Mouse (Mus musculus) c-Kit-positive CD71-positive TER-119-positive erythroid progenitor cells, embryonic 14.5 days (primary cell): ENCODE results near the gene Cwc25.

ENCODE experiments used
- DNase-seq: peaks from one replicate; pipeline ENCODE4 v3.0.0-alpha.2; 2013; ENCODE audit warnings: low spot score

Gene Cwc25

DNA sequence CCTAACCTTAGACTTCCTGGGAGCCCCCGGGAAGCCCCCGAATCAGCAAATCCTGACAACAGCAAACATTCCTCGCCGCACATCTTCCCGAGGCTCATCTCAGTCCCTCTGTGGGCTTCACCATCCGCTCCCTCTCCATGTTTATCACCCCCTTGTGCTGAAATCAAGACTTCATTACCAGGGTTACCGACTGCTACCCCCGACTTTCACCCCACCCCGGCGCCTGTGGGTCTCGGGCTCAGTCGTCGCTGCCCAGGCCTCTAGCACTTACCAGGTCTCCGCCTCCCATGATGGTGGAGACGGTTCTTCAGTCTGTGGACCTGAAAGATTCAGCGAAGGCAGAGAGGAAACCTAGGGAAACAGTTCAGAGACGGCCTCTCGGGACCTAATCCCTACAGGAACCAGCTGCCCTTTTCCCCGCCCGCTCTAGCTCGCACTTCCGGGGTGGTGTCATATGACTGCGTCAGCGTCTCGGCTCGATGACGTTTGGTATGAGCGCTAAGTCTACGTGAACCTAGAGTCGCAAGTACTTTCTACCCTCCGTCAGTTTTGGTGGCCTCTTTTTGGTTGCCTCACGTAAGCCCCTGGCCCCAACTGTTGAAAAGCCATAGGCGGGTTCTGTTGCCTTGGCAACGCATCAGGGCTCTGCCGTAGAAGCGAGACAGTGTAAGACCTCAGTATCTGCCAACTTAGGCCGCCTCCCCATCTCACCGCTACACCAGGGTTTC lies at the start of gene Cwc25:
Gene Cwc25 (minus strand): TSS at position 403 of the 728 bp plus-strand sequence.
- peak; percentile 95 for DNase-seq

- DNase-seq, result no peak
Measured at GRCm38 (mm10) chr11:97815736-97816135, 49.4 kb upstream of the Cwc25 start.

DNA sequence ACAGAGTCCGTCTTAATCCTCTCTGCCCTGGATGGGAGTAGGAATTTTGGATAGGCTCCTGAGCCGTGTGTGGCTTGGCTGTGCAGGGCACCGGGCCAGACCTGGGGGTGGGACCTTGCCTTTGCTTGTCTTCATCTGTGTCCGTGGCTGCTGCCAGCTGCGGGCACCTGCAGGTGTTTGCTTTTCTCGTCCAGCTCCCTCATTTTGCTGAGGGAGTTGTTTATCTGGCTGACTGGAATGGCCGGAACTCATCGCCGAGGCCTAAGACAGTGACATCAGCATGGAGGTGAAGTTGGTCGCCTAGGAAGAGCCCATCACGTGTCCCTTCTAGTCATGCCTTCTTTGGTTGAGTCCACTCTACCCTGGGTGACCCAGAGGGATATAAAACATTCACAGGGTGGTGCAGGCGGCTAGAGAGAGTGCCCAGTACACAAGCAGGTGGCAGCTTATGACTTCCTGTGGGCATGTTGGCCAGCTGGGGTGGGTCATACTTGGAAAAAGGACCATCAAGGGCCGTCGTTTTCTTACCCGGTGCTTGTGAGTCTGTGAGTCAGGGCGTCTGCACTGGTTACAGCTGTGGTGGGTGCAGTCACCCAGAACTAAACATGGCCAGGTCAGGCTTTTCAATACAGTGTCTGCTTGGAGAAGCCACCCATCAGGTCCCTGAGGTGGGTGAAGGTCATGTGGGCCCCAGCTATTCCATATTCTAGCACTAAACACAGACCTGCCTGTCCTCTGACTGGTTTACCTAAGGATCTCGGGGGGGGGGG lies 47.6 kb upstream of the Cwc25 start:
- no peak for DNase-seq

GRCm38 (mm10) chr11:97813085-97813484 lies 46.7 kb upstream of the Cwc25 start:
- DNase-seq, result no peak

DNA sequence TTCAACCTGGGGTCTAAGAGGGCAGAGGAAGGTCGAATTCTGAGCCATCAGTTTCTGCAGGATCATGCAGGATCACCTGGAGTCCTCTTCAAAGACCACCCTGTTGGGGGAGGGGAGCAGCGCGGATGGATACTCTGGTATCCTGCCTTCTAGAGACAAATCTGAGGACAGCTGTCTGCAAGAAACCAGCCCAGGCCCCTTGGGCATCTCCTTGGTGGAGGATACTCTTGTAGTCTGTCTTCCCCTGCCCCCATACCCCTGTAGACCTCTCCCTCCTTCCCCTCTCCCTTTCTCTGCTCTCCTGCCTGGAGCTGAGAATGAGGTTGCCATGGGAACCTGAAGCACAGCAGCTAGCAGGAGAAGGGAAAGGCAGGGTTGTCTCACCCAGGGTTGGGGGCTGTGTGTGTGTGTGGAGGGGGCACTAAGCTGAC lies 46.1 kb upstream of the Cwc25 start:
- DNase-seq, result no peak

GRCm38 (mm10) chr11:97811569-97812362 lies 45.4 kb upstream of the Cwc25 start:
- DNase-seq, result no peak

DNA sequence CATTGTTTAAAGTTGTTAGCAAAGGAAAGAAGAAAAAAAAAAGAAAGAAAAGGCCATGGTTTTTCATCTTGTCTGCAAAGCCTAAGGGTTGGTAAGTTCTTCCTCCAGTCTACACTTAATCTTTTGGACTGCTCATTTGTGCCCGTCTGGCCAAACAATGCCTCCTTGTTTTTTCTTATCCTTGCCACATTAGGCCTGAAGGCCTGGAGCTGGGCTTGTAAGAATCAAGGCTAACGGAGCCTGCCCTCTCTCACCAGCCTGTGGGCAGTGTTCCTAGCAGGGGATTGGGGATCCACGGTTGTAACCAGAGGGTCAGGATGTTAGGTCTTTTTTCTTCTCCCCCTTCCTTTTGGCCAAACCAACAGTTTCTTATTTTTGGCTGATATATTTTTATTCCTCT lies 44.6 kb upstream of the Cwc25 start:
- no peak for DNase-seq

DNA sequence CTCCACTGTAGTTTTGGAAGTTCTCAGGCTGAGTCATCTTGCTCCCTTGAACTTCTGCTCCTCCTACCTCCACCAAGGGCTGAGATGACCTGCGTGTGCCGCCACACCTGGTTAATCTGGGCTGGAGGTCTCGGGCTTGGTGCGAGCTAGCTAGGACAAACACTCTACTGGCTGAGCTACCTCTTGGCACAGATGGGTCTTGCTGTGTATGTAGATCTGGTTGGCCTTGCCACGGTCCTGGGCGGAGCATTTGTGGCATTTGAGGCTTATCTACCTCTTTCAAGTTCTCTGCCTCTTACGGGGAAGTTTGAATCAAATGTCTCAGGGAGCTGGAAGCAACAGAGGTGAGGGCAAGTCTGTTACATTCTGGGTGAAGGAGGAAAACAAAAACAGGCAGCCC lies 44.0 kb upstream of the Cwc25 start:
- DNase-seq, result no peak

DNA sequence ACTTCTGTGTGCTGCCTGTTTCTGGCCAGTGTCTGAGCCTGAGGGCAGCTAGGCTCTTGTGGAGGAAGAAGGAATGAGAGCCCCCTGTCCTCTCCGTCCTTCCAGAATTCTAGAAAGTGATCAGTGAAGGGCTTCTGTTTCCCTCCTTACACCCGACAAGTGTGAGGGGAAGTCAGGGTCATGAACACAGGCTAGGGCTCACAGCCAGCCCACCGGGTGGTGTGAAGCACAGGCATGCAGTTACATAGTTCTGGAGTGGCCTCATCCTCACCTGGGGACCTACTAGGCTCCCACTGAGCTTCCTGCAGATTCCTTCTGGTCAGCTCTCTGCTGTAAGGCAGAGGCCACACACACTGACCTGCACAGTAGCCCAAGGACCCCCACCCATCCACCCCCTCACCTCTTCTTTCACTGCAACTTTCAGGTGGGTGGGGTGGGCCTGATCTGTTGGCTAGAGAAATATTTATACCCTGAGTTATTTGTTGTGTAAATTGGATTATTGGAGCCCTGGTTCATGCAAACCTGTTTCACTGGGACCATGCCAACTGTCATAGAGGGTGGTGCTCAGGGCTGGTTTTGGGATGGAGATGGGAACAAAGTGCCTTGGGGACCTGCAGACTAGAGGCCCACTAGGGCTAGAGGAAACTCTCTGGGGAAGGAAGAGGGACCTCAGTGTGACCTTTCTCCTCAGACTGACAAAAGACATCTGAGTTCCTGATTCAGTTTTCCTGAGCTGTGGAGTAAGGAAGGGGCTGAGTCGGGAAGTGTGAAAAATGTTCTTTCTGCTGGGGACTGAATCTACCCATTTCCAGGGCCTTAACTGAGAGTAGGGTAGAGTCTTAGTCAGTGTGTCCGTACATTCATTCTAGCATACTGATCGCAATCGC lies 43.1 kb upstream of the Cwc25 start:
- DNase-seq, result no peak

- no peak for DNase-seq
Measured at GRCm38 (mm10) chr11:97808621-97809234, 42.4 kb upstream of the Cwc25 start.

GRCm38 (mm10) chr11:97808093-97808492 lies 41.7 kb upstream of the Cwc25 start:
- no peak for DNase-seq

DNA sequence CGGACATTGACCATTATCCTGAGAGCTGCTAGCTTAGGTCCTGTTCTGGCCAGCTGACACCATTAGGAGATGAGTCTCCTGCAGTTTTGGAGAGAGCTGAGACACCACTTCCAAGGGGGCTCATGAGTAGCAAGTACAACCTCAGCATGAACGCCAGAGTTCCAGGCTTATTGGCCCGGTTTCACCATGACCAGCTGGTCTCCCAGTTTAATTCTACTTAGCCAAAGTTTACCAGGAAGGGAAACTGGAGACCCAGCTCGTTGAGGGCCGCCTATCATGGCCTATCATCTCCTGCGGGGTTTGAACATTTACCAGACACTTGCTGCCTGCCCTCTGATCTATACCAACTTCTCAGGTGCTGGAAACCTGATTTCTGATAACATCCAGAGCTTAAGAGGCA lies 41.3 kb upstream of the Cwc25 start:
- DNase-seq, result no peak

DNA sequence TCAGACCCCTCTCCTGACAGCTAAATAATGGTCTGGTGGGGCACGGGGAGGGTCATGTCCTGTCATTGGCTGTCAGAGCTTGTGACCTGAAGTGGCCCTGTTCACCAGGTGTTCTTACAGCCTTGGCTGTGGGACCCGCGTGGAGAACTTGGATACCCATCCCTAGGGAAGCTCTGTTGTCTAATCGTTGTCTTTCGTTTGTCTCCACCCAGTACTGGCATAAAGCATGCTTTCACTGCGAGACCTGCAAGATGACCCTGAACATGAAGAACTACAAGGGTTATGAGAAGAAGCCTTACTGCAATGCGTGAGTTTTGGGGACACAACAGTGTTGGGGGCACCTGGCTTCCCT lies 40.2 kb upstream of the Cwc25 start:
- DNase-seq, result no peak

GRCm38 (mm10) chr11:97805662-97806612 lies 39.6 kb upstream of the Cwc25 start:
- DNase-seq, result no peak

DNA sequence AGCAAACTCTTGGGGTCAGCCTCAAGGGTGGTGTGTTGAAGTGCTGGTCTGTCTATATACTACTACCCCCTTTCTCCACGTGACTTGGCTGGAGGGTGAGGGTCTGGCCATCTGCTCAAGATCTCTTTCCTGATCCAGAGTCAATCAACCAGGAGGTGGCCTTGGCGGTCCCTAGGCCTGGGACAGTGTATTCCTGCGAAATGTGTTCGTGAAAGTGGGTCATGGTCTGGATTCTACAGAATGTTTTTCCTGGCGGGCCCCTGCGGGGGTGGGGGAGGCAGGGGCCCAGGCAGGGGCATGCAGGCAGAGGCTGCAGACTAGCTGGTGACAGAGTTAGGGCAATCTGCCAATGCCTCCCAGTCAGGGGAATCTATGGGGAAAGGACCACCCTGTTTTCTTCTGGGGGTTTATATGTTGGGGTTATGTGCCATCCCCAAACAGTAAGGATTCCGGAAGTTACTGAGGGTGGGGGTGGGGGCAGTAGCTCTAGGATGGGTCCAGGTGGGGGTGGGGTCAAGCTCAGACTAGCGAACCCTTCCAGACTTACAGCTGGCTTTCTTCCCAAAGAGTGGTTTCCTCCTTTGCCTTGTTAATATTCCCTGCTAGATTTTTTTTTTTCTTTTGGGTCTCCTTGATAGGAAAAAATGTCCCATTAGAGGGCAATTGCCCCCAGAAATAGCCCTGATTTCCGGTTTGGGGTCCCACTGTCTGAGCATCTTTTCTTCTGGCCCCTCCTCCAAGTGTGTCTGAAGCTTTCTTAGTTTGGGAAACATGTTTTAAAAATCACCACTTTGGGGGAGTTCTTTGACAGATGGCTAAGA lies 38.7 kb upstream of the Cwc25 start:
- no peak for DNase-seq

- no peak for DNase-seq
Measured at GRCm38 (mm10) chr11:97803847-97804246, 37.5 kb upstream of the Cwc25 start.

DNA sequence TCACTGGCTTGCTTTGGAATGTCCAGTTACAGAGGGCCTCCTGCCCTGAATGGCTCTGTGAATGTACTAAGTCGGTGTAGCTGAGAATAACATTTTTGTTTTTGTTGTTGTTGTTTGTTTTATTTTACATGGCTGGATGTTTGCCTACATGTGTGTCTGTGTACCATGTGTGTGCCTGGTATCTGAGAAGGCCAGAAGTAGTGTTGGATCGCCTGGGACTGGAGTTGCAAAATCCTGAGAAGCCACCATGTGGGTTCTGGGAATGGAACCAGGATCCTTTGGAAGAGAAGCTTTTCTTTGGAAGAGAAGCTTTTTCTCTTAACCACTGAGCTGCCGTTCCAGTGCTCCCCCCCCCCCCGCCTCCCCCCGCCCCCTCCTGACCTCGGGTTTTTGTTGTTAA lies 36.1 kb upstream of the Cwc25 start:
- DNase-seq, result no peak

- no peak for DNase-seq
Measured at GRCm38 (mm10) chr11:97802194-97802470, 35.8 kb upstream of the Cwc25 start.

DNA sequence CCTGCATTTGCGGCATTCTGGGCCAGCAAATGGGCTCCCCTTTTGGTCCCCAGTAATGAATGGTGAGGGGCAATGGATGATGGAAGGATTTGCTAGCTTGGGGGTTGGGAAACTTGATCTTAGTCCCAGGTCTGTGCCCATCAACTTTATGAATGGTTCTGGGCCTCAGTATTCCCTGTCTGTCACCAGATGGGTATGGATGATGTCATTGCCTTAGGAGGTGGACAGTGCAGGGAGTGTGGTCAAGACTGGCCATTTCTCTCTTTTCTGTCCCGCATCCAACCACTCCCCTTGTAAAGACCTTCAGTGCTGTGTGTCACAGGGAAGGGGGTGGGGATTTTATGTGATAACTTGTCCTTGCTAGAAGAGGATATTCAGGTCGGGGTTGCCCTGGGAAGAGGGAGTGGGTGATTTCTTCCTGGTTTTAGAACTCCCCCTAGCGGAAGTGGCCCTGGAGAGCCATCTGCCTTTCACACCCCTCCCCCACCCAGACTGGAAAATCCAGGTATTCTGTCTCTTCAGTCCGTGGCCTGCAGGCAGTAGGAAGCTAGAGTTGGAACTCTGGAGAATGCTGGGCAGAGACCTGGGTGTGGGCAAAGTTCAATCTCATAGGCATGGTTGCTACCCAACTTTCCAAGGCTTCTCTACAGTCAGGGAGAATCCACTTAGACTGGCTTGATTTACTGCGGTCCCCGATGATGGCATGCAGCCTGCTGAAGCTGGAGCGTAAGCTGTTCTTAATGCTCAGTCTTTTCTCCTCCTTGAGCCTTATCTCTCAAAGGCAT lies 35.2 kb upstream of the Cwc25 start:
- no peak for DNase-seq
